Mouse (Mus musculus) forelimb bud, embryonic 11.5 days (tissue): Measurements from ENCODE around the gene Abhd8.
"Not testable (repeated sequence)": the region's sequence is repeated elsewhere in the genome, so short reads cannot be mapped to it uniquely, and the experiment has no call there.

ENCODE experiments used
- DNase-seq: peaks from one replicate; pipeline ENCODE4 v3.0.0-alpha.2; 2012; ENCODE audit warnings: low read depth, low spot score

The Abhd8 gene

GRCm38 (mm10) chr8:71461152-71461840 lies 2.2 kb downstream of the Abhd8 start:
- no peak for DNase-seq

- no peak for DNase-seq
These were observed 2.7 kb downstream of the Abhd8 start for GRCm38 (mm10) chr8:71460716-71461115.

- DNase-seq = no peak
These were observed 5.7 kb downstream of the Abhd8 start for GRCm38 (mm10) chr8:71457659-71458270.

- DNase-seq = no peak
These were observed 6.5 kb downstream of the Abhd8 start for GRCm38 (mm10) chr8:71456906-71457305.

GRCm38 (mm10) chr8:71454668-71455067 lies 8.8 kb downstream of the Abhd8 start:
- DNase-seq = no peak

- no peak for DNase-seq
These were observed 10.8 kb downstream of the Abhd8 start for GRCm38 (mm10) chr8:71452669-71453068.

GRCm38 (mm10) chr8:71451777-71452176 lies 11.7 kb downstream of the Abhd8 start:
- no peak for DNase-seq

GRCm38 (mm10) chr8:71451337-71451736 lies 12.1 kb downstream of the Abhd8 start:
- DNase-seq = no peak

- DNase-seq = no peak
These were observed 18.4 kb downstream of the Abhd8 start for GRCm38 (mm10) chr8:71445096-71445495.

- peak; percentile 61 for DNase-seq
These were observed 22.1 kb downstream of the Abhd8 start for GRCm38 (mm10) chr8:71441404-71441803.

GRCm38 (mm10) chr8:71437041-71437440 lies 26.4 kb downstream of the Abhd8 start:
- DNase-seq = no peak

- DNase-seq = not testable (repeated sequence)
These were observed 30.5 kb downstream of the Abhd8 start for GRCm38 (mm10) chr8:71432935-71433334.

GRCm38 (mm10) chr8:71422121-71422520 lies 41.3 kb downstream of the Abhd8 start:
- no peak for DNase-seq

- DNase-seq = no peak
These were observed 51.8 kb downstream of the Abhd8 start for GRCm38 (mm10) chr8:71411535-71412273.

- DNase-seq = no peak
These were observed 55.2 kb downstream of the Abhd8 start for GRCm38 (mm10) chr8:71408231-71408630.

GRCm38 (mm10) chr8:71407441-71407840 lies 56.0 kb downstream of the Abhd8 start:
- DNase-seq = no peak
